Mouse (Mus musculus) thymus, postnatal 10 days (tissue): Measurements from ENCODE around the gene Cstf2t.
A peak's percentile ranks its signal among the peaks of the same experiment; 100 is the strongest.

Experiments used
- DNase-seq, 2 experiments: peaks; one replicate each; pipeline ENCODE4 v3.0.0; 2021; ENCODE audit warnings: low spot score in 2 of 2

Gene Cstf2t

GRCm38 (mm10) chr19:31082662-31083429, at the start of gene Cstf2t:
TSS of gene Cstf2t (plus strand) at chr19:31082837.
- peak; percentile 99 for DNase-seq

DNA sequence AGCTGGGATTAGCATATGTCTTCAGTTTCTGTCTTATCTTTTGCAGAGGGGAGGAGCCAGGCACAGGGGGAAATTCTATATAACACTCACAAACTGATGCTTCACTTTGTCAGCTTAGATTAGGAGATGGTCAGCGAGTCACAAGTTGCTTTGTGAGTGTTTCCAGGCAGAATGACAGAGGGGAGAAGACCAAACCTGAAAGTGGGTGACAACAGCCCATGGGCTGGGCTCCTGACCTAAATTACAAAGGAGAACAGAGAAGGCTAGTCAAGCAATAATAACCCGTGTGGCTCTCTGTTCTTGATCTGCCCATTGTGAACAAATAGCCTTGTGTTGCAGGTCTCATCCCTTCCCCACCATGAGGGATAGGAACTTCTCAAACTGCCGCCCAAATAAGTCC, 43.7 kb upstream of the Cstf2t start:
- no peak for DNase-seq

- DNase-seq: no peak
Observed at GRCm38 (mm10) chr19:31040948-31041847, 41.4 kb upstream of the Cstf2t start.

- DNase-seq: peak in 1 of 2 experiments; percentile 5
Observed at GRCm38 (mm10) chr19:31046601-31047000, 36.0 kb upstream of the Cstf2t start.

GRCm38 (mm10) chr19:31064740-31065139, 17.9 kb upstream of the Cstf2t start:
- DNase-seq: no peak

GRCm38 (mm10) chr19:31065206-31065781, 17.3 kb upstream of the Cstf2t start:
- no peak for DNase-seq

- no peak for DNase-seq
Observed at GRCm38 (mm10) chr19:31073959-31074716, 8.5 kb upstream of the Cstf2t start.

DNA sequence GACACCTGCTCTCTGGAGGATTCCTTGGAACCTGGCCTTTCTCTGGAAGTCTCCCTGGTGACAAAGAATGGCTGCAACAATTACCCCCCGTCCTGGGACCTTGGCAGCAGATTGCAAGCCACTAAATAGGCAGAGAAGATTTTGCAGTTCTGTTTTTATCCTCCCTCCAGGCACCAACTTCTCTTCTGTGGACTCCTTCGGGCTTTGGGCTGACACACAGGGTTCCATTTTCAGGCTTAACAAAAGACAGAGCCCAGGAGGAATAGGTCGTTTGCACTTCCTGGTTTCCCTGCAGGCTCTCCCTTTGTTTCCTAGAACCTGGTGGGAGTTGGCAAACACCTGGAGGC, 7.9 kb upstream of the Cstf2t start:
- DNase-seq: no peak

GRCm38 (mm10) chr19:31076106-31076505, 6.5 kb upstream of the Cstf2t start:
- DNase-seq: no peak

DNA sequence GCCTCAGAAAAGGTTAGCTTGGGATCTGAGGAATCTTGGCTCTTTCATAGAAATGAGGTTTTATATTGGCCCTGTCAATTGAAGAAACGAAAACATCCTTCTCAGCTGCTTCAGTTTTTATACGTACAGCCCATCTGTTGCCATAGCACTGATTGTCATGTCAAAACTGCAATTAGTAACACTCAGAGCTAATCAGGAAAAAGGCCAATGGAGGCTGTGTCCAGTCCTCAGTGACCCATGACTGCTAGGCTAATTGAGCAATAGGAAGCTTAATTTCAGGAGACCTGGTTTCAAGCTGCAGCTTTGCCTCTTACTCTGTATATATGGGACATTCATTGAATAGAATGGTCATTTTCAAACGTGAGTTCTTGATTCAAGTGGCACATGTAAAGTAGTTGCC, 4.4 kb upstream of the Cstf2t start:
- DNase-seq: no peak

- no peak for DNase-seq
Observed at GRCm38 (mm10) chr19:31082226-31082625, 411 bp upstream of the Cstf2t start.

- DNase-seq: peak; percentile 4 to 19
Observed at GRCm38 (mm10) chr19:31083761-31084160, 1.1 kb downstream of the Cstf2t start.

DNA sequence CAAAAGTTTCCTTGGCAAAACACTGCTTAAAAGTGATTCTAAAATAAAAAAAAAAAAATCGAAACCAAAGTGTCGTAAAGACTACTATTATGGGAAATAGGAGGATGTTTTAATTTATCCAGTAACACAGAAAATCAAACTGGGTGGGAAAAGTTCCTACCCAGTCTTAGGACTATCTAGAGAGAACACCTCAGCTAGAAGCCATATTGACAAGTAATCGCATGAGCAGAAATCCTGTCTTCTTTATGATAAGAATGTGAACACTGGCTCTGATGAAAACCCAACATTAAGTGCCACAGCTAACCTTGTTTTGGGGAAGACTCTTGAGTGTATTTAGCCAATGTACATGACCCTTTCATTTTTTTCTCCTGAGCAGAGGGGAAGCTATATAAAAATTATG, 15.2 kb downstream of the Cstf2t start:
- DNase-seq: no peak

GRCm38 (mm10) chr19:31099369-31099768, 16.7 kb downstream of the Cstf2t start:
- no peak for DNase-seq

GRCm38 (mm10) chr19:31104764-31105163, 22.1 kb downstream of the Cstf2t start:
- DNase-seq: no peak

DNA sequence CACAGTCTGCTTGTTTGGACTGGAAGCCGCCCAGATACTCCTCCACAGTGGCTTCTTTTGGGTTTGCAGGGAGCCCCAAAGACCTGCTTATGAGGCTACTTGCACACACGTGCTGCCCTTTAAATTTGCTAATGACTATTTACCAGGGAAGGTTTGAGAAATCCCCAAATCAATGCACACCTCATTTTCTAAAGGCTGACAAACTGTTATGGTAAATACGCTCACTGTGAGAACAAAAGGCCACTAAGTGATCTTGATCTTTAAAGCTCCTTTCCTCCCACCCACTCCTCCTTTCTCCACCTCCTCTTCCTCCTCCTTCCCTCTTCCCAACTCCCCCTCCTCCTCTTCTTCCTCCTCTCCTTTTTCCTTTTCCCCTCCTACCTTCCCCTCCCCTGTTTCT, 23.4 kb downstream of the Cstf2t start:
- DNase-seq: no peak

GRCm38 (mm10) chr19:31106835-31107554, 24.4 kb downstream of the Cstf2t start:
- DNase-seq: no peak

- no peak for DNase-seq
Observed at GRCm38 (mm10) chr19:31114690-31115089, 32.1 kb downstream of the Cstf2t start.

DNA sequence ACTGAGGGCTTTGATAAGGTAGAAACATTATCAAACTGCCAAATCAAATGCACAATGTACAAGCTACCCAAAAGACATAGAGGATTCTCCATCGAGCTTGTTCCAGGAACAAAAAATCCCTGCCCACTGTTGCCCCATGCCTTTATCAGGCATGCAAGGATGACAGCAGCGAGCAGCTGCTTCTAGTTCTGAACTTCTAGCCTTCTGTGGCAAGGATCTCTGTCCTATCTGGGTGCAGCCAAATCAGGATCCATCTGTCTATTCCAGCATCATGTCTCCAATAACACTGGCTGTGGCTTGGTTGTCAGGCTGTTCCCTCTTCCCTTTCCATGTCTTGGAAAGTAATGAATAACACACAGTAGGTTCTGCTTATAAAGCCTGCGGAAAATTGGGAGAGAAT, 42.0 kb downstream of the Cstf2t start:
- no peak for DNase-seq

GRCm38 (mm10) chr19:31132614-31133013, 50.0 kb downstream of the Cstf2t start:
- DNase-seq: no peak

- no peak for DNase-seq
Observed at GRCm38 (mm10) chr19:31136316-31136715, 53.7 kb downstream of the Cstf2t start.
